Mouse (Mus musculus) adrenal gland, postnatal 36 days (tissue): ENCODE results near the gene Krtcap3. TPM values are rescaled to one million over a fixed set of nuclear protein-coding genes. Genes with fewer than 3 reads are reported as not detected.
"Not testable (repeated sequence)": the region's sequence is repeated elsewhere in the genome, so short reads cannot be mapped to it uniquely, and the experiment has no call there.

Experiments used
- DNase-seq, 2 experiments: peaks; one replicate each; pipeline ENCODE4 v3.0.0; 2021; ENCODE audit warnings: mixed read lengths in 1 of 2
- long read RNA-seq, 2 experiments: library from polyadenylated mRNA; stranded (forward); transcript quantifications; one replicate each; pipeline ENCODE4 v2.0.0; 2021; ENCODE audit warnings: borderline sequencing depth in 2 of 2
- total RNA-seq, 2 experiments: library from RNA; stranded (reverse); gene quantifications; 2 replicates each; pipeline ENCODE4 v1.2.3; 2021

The Krtcap3 gene
- total RNA-seq: 1 to 10 TPM; 3.7 to 4.1 TPM
- long read RNA-seq, experiment 1: 0 reads
- long read RNA-seq, experiment 2, partial matches to known transcripts: 0 of 1 reads
- long read RNA-seq, experiment 2, other reads (novel, unspliced or antisense): 0 of 1 reads

- DNase-seq: peak in 1 of 2 experiments; percentile 30
These were observed at the start of gene Krtcap3 for GRCm38 (mm10) chr5:31251541-31252101. Krtcap3 (plus strand) TSS chr5:31251691.

- peak; percentile 95 to 96 for DNase-seq
These were observed 49.5 kb upstream of the Krtcap3 start, which contains the start of gene Zfp513 for GRCm38 (mm10) chr5:31201742-31202590. Zfp513 (minus strand) TSS chr5:31202303.

GRCm38 (mm10) chr5:31202933-31203332 lies 48.6 kb upstream of the Krtcap3 start:
- peak in 1 of 2 experiments; percentile 9 for DNase-seq

- peak; percentile 7 to 24 for DNase-seq
These were observed 47.6 kb upstream of the Krtcap3 start for GRCm38 (mm10) chr5:31203866-31204265.

- no peak for DNase-seq
These were observed 47.1 kb upstream of the Krtcap3 start for GRCm38 (mm10) chr5:31204421-31204820.

- not testable (repeated sequence) for DNase-seq
These were observed 34.9 kb upstream of the Krtcap3 start for GRCm38 (mm10) chr5:31216554-31216953.

- peak in 1 of 2 experiments; percentile 51 for DNase-seq
These were observed 33.2 kb upstream of the Krtcap3 start for GRCm38 (mm10) chr5:31218294-31218693.

GRCm38 (mm10) chr5:31219070-31219469 lies 32.4 kb upstream of the Krtcap3 start:
- peak in 1 of 2 experiments; percentile 25 for DNase-seq

GRCm38 (mm10) chr5:31219474-31219873 lies 32.0 kb upstream of the Krtcap3 start:
- no peak for DNase-seq

GRCm38 (mm10) chr5:31219911-31220447 lies 31.5 kb upstream of the Krtcap3 start:
- DNase-seq: peak; percentile 62 to 66

GRCm38 (mm10) chr5:31220448-31221303 lies 30.8 kb upstream of the Krtcap3 start, which contains the start of gene Ppm1g:
Ppm1g (minus strand) TSS chr5:31220687.
- DNase-seq: peak; percentile 99

GRCm38 (mm10) chr5:31221304-31221945 lies 30.1 kb upstream of the Krtcap3 start:
- DNase-seq: peak; percentile 43 to 71

GRCm38 (mm10) chr5:31222696-31223095 lies 28.8 kb upstream of the Krtcap3 start:
- DNase-seq: no peak

- no peak for DNase-seq
These were observed 24.9 kb upstream of the Krtcap3 start for GRCm38 (mm10) chr5:31226641-31227040.

GRCm38 (mm10) chr5:31240637-31241521 lies 10.6 kb upstream of the Krtcap3 start, which contains the start of the genes Nrbp1 and Gm9970:
Nrbp1 (plus strand) TSS chr5:31240864.
Gm9970 (minus strand) TSS chr5:31241232.
- DNase-seq: peak; percentile 98 to 99

- no peak for DNase-seq
These were observed 9.9 kb upstream of the Krtcap3 start for GRCm38 (mm10) chr5:31241522-31242034.

GRCm38 (mm10) chr5:31242191-31242590 lies 9.3 kb upstream of the Krtcap3 start:
- DNase-seq: no peak

GRCm38 (mm10) chr5:31250716-31251115 lies 775 bp upstream of the Krtcap3 start:
- DNase-seq: no peak

GRCm38 (mm10) chr5:31252151-31252550 lies 660 bp downstream of the Krtcap3 start:
- no peak for DNase-seq
